Mouse (Mus musculus): ENCODE measurements around the gene Nbeal2. TPM values are rescaled to one million over a fixed set of nuclear protein-coding genes. Genes with fewer than 3 reads are reported as not detected.

The Nbeal2 gene
- polyA plus RNA-seq, 1 experiment from 2014 or later = 2.4 TPM

DNA sequence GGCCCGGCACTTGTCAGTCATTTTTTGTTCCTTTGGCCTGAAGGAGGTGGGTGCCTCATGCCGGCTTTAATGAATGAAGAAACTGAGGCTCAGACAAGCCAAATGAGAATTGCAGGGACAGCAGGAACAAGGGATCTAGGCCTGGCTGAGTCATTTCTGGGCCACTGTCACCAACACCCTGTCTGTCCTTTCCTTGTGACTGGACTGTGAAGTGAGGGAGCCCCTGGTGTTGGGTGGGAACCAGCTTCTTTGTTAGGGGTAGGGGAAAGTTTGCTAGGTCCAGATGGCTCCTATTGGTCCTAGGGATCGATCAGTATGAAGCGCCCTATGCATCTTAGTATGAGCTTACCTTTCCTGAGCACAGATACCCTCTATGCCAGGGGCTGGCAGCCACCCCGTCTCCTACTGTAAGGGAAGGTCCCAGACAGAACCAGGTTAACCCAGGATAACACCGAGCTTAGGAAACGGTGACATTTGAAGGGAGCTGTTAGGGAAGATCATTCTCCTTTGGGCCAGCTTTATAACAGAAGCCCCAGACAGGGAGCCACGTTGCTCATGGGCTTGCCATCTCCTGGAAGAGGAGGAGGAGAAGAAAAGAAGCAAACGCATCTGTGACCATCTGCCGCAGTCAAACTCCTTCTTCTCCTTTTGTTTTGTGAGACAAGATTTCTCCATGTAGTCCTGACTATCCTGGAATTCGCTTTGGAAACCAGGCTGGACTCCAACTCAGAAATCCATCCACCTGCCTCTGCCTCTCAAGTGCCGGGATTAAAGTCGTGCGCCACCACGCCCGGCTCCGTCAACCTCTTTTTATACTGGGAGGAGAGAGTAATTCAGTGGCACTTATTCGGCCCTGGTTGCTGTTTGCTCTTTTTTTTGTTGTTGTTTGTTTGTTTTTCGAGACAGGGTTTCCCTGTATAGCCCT is 1.0 kb upstream of the Nbeal2 start:
- Histone ChIP-seq H3K4me3 (ENCODE audit: control insufficient read depth in 1 of 2, insufficient read depth in 1 of 2, low read depth in 1 of 2, low read length in 2 of 2) (no peak overlapping the region), H3K27me3 (ENCODE audit: control insufficient read depth, insufficient read depth, low read length) (no peaks in the 10 kb centered on the region), H3K27ac (replicated peaks in 1 of 2; ENCODE audit: control insufficient read depth in 1 of 2, insufficient read depth in 1 of 2, low read depth in 2 of 2, low read length in 2 of 2) (peak overlapping the region; percentile 52 to 68; a peak in 2 of 4 replicates), H3K4me2 (ENCODE audit: low read length) (peak overlapping the region; percentile 98), H3K9ac (ENCODE audit: low read length) (peak overlapping the region; percentile 82; the same call in 1 of the 2 replicates), H3K9me3 (ENCODE audit: control insufficient read depth, low read length) (no peaks in the 10 kb centered on the region), H3K4me1 (ENCODE audit: control insufficient read depth in 2 of 2, insufficient read depth in 2 of 2, low read length in 2 of 2) (peaks cover 23 to 43% of the 10 kb centered on the region in 2 experiments), H3K36me3 (ENCODE audit: control insufficient read depth, insufficient read depth, low read length) (peaks cover 7% of the 10 kb centered on the region)
- no peak for ATAC-seq (ENCODE audit: insufficient number of reproducible peaks, insufficient read depth, low FRiP score, low read depth)
- WGBS = 82% methylated on average over 19 of the region's 19 CpGs

- ATAC-seq (ENCODE audit: insufficient number of reproducible peaks, insufficient read depth, low FRiP score, low read depth) = no peak
- Histone ChIP-seq H3K4me2 (ENCODE audit: low read length) (peak overlapping the region; percentile 98), H3K4me3 (ENCODE audit: control insufficient read depth in 1 of 2, insufficient read depth in 1 of 2, low read depth in 1 of 2, low read length in 2 of 2) (peak overlapping the region; percentile 64 to 77), H3K4me1 (ENCODE audit: control insufficient read depth in 2 of 2, insufficient read depth in 2 of 2, low read length in 2 of 2) (peaks cover 23 to 43% of the 10 kb centered on the region in 2 experiments), H3K27ac (replicated peaks in 1 of 2; ENCODE audit: control insufficient read depth in 1 of 2, insufficient read depth in 1 of 2, low read depth in 2 of 2, low read length in 2 of 2) (no peak overlapping the region), H3K27me3 (ENCODE audit: control insufficient read depth, insufficient read depth, low read length) (no peaks in the 10 kb centered on the region), H3K9me3 (ENCODE audit: control insufficient read depth, low read length) (no peaks in the 10 kb centered on the region), H3K9ac (ENCODE audit: low read length) (peak overlapping the region; percentile 82), H3K36me3 (ENCODE audit: control insufficient read depth, insufficient read depth, low read length) (no peaks in the 10 kb centered on the region)
- 23% methylated on average over 14 of the region's 14 CpGs for WGBS
These were observed 852 bp downstream of the Nbeal2 start for GRCm38 (mm10) chr9:110652963-110653654.

GRCm38 (mm10) chr9:110651931-110652722 is 1.8 kb downstream of the Nbeal2 start:
- WGBS = 24% methylated on average over 13 of the region's 13 CpGs
- Histone ChIP-seq H3K9ac (ENCODE audit: low read length) (peak overlapping the region; percentile 54), H3K9me3 (ENCODE audit: control insufficient read depth, low read length) (no peaks in the 10 kb centered on the region), H3K27ac (replicated peaks in 1 of 2; ENCODE audit: control insufficient read depth in 1 of 2, insufficient read depth in 1 of 2, low read depth in 2 of 2, low read length in 2 of 2) (peak overlapping the region; percentile 17 to 41; a peak in 1 of 4 replicates), H3K27me3 (ENCODE audit: control insufficient read depth, insufficient read depth, low read length) (no peaks in the 10 kb centered on the region), H3K4me3 (ENCODE audit: control insufficient read depth in 1 of 2, insufficient read depth in 1 of 2, low read depth in 1 of 2, low read length in 2 of 2) (peak overlapping the region; percentile 12 to 77; a peak in 3 of 4 replicates), H3K4me2 (ENCODE audit: low read length) (peak overlapping the region; percentile 98), H3K4me1 (ENCODE audit: control insufficient read depth in 2 of 2, insufficient read depth in 2 of 2, low read length in 2 of 2) (peaks cover 20 to 35% of the 10 kb centered on the region in 2 experiments), H3K36me3 (ENCODE audit: control insufficient read depth, insufficient read depth, low read length) (no peaks in the 10 kb centered on the region)
- ATAC-seq (ENCODE audit: insufficient number of reproducible peaks, insufficient read depth, low FRiP score, low read depth) = no peak

GRCm38 (mm10) chr9:110649775-110650174 is 4.2 kb downstream of the Nbeal2 start:
- no peak for ATAC-seq (ENCODE audit: insufficient number of reproducible peaks, insufficient read depth, low FRiP score, low read depth)
- H3K27ac ChIP-seq (replicated peaks in 1 of 2; ENCODE audit: control insufficient read depth in 1 of 2, insufficient read depth in 1 of 2, low read depth in 2 of 2, low read length in 2 of 2) = no peak overlapping the region
- H3K27me3 ChIP-seq (ENCODE audit: control insufficient read depth, insufficient read depth, low read length) = no peaks in the 10 kb centered on the region
- H3K9me3 ChIP-seq (ENCODE audit: control insufficient read depth, low read length) = no peaks in the 10 kb centered on the region
- no peaks in the 10 kb centered on the region for H3K36me3 ChIP-seq (ENCODE audit: control insufficient read depth, insufficient read depth, low read length)
- H3K4me2 ChIP-seq (ENCODE audit: low read length) = no peak overlapping the region
- H3K4me3 ChIP-seq (ENCODE audit: control insufficient read depth in 1 of 2, insufficient read depth in 1 of 2, low read depth in 1 of 2, low read length in 2 of 2) = no peak overlapping the region
- peaks cover 16 to 26% of the 10 kb centered on the region in 2 experiments for H3K4me1 ChIP-seq (ENCODE audit: control insufficient read depth in 2 of 2, insufficient read depth in 2 of 2, low read length in 2 of 2)
- H3K9ac ChIP-seq (ENCODE audit: low read length) = no peak overlapping the region

DNA sequence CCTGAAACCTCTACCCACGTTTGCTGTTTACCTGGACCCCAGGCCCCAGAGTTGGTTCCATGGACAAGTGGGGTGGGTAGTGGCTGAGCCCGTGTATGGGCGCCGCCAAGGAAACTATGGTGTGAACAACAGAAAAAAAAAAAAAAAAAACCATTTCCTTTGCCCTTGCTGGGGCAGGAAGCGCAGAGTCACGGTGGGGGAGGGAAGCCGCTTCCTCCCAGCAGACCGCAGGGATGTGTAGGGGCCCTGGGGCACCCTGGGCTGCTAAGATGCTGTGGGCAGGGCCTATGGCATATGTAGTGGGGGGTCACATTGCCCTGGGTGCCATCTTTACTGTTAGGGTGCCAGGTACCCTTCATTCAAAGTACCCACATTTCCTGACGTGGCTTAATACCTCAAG is 8.7 kb downstream of the Nbeal2 start:
- no peak overlapping the region for H3K9ac ChIP-seq (ENCODE audit: low read length)
- H3K36me3 ChIP-seq (ENCODE audit: control insufficient read depth, insufficient read depth, low read length) = no peaks in the 10 kb centered on the region
- 69% methylated on average over 9 of the region's 9 CpGs for WGBS
- H3K4me2 ChIP-seq (ENCODE audit: low read length) = no peak overlapping the region
- no peaks in the 10 kb centered on the region for H3K9me3 ChIP-seq (ENCODE audit: control insufficient read depth, low read length)
- no peak for ATAC-seq (ENCODE audit: insufficient number of reproducible peaks, insufficient read depth, low FRiP score, low read depth)
- no peak overlapping the region for H3K4me3 ChIP-seq (ENCODE audit: control insufficient read depth in 1 of 2, insufficient read depth in 1 of 2, low read depth in 1 of 2, low read length in 2 of 2)
- H3K27me3 ChIP-seq (ENCODE audit: control insufficient read depth, insufficient read depth, low read length) = no peaks in the 10 kb centered on the region
- no peaks in the 10 kb centered on the region; a peak in 1 of 4 replicates for H3K4me1 ChIP-seq (ENCODE audit: control insufficient read depth in 2 of 2, insufficient read depth in 2 of 2, low read length in 2 of 2)
- H3K27ac ChIP-seq (replicated peaks in 1 of 2; ENCODE audit: control insufficient read depth in 1 of 2, insufficient read depth in 1 of 2, low read depth in 2 of 2, low read length in 2 of 2) = no peak overlapping the region

DNA sequence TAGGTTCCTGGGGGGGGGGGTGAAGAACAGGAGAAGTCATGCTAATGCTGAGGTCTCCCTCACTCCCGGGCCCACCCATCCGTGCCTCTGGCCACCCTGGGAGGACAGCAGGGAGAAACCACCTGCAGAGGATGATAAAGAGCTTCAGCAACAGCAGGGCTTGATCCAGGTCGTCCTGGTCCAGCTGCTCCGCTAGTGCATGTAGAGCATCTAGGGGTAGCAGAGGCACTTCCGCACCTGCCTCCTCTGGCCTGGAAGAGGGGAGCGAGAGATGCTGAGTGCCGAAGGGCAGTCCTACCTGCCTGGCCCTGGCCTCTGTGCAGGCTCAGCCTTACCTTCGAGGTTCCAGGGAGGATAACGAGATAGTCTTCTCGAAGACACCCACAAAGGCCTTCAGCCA is 9.7 kb downstream of the Nbeal2 start:
- Histone ChIP-seq H3K9ac (ENCODE audit: low read length) (no peak overlapping the region), H3K27me3 (ENCODE audit: control insufficient read depth, insufficient read depth, low read length) (no peaks in the 10 kb centered on the region), H3K36me3 (ENCODE audit: control insufficient read depth, insufficient read depth, low read length) (no peaks in the 10 kb centered on the region), H3K4me1 (ENCODE audit: control insufficient read depth in 2 of 2, insufficient read depth in 2 of 2, low read length in 2 of 2) (no peaks in the 10 kb centered on the region; a peak in 1 of 4 replicates), H3K27ac (replicated peaks in 1 of 2; ENCODE audit: control insufficient read depth in 1 of 2, insufficient read depth in 1 of 2, low read depth in 2 of 2, low read length in 2 of 2) (no peak overlapping the region), H3K4me2 (ENCODE audit: low read length) (no peak overlapping the region), H3K4me3 (ENCODE audit: control insufficient read depth in 1 of 2, insufficient read depth in 1 of 2, low read depth in 1 of 2, low read length in 2 of 2) (no peak overlapping the region), H3K9me3 (ENCODE audit: control insufficient read depth, low read length) (no peaks in the 10 kb centered on the region)
- no peak for ATAC-seq (ENCODE audit: insufficient number of reproducible peaks, insufficient read depth, low FRiP score, low read depth)
- WGBS = 81% methylated on average over 10 of the region's 10 CpGs

- WGBS = 53% methylated on average over 9 of the region's 9 CpGs
- no peak overlapping the region for H3K9ac ChIP-seq (ENCODE audit: low read length)
- H3K27me3 ChIP-seq (ENCODE audit: control insufficient read depth, insufficient read depth, low read length) = no peaks in the 10 kb centered on the region
- ATAC-seq (ENCODE audit: insufficient number of reproducible peaks, insufficient read depth, low FRiP score, low read depth) = no peak
- no peaks in the 10 kb centered on the region for H3K36me3 ChIP-seq (ENCODE audit: control insufficient read depth, insufficient read depth, low read length)
- H3K9me3 ChIP-seq (ENCODE audit: control insufficient read depth, low read length) = no peaks in the 10 kb centered on the region
- no peaks in the 10 kb centered on the region; a peak in 1 of 4 replicates for H3K4me1 ChIP-seq (ENCODE audit: control insufficient read depth in 2 of 2, insufficient read depth in 2 of 2, low read length in 2 of 2)
- H3K27ac ChIP-seq (replicated peaks in 1 of 2; ENCODE audit: control insufficient read depth in 1 of 2, insufficient read depth in 1 of 2, low read depth in 2 of 2, low read length in 2 of 2) = no peak overlapping the region
- no peak overlapping the region for H3K4me2 ChIP-seq (ENCODE audit: low read length)
- no peak overlapping the region for H3K4me3 ChIP-seq (ENCODE audit: control insufficient read depth in 1 of 2, insufficient read depth in 1 of 2, low read depth in 1 of 2, low read length in 2 of 2)
These were observed 10.2 kb downstream of the Nbeal2 start for GRCm38 (mm10) chr9:110643787-110644186.
